Mouse (Mus musculus) telencephalon, adult 2 months (tissue): Measurements from ENCODE around the gene Azin2.

Experiments used
- DNase-seq: peaks from one replicate; pipeline ENCODE4 v3.0.0-alpha.2; 2011; ENCODE audit warnings: low read depth, low spot score

Gene Azin2

DNA sequence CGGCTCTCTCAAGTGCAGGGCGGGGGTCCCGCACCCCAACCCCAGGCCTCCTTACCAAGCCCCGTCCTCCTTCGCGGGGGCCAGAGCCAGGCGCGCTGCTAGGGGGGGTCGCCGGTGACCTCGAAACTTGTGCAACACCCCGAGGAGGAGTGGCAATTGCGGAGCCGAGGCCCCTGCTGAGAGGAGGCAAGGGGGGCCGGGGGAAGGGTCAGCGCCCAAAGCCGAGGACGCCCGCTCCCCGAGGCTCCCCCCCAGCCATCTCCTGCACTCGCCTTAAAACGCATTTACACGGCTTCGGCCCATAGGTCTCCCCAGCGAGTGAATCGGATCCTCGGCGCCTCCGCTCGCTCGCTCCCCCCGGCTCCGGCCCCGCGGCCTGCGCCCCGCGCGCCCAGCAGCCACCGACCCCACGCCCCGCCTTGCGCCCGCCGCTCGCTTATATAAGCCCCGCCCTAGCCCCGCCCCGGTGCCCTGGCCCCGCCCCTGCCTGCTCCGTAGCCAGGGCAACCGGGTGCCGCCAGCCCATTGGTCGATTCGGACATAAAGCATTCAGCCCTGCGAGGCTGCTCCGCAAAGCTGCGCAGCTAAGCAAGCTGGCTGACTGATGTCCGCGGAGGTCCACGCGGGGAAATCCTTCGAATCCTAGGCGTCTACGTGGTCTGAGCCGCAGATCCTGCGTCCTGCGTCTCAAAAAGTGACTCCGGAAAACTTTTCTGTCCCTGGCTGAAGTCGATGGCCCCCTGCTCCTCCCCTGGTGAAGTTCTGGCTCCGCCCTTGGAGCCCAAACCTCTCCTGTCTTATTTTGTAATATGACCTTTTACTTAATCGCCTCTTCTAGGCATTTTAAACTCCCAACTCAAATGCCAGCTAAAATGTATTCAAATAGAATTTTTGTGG lies at the start of gene Azin2:
Gene Azin2, minus strand, starts transcription at position 414 of the 897 bp plus-strand sequence.
- peak; percentile 72 for DNase-seq

DNA sequence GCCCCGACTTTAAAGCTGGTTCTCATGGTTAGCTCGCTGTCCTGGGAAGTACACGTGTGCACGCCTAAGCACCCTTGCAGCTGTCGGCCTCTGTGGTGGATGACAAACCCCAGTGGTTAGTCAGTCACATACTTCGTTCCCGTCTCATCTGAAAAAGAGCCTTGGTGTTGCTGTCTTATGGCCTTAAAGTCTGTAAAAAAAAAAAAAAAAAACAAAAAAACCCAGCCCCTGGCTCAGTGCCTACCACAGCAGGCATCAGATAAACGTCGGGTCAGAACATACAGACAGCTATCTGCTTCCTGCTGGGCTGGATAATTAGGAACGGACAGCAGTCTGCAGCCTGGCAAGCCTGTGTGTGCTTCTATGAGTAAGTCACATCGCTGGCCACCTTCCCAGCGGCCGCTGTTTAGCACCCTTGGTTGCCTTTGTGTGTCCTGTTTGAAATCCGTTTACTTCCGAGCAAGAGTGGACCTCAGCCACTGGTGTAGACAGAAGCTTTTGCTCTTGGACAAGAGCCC lies 49.4 kb upstream of the Azin2 start:
- no peak for DNase-seq

DNA sequence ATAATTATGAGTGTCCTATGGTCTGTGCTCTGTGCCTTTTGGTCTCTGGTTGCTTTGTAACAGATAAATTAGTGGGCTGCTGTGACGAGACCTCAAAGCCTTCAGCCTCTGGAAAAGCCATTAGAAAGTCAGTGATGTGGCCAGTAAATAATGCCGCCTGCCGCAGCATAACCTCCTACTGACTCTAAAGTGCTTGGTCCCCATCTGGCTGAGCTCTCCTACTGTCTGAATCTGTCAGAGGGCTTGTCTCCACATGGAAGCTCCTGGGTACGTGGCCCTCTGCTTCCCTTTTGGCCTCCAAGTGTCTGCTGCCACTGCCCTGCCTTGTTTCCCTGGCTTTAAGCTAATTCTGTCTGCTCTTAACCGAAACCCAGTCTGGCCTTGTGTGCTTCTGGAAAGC lies 47.3 kb upstream of the Azin2 start:
- DNase-seq = no peak

DNA sequence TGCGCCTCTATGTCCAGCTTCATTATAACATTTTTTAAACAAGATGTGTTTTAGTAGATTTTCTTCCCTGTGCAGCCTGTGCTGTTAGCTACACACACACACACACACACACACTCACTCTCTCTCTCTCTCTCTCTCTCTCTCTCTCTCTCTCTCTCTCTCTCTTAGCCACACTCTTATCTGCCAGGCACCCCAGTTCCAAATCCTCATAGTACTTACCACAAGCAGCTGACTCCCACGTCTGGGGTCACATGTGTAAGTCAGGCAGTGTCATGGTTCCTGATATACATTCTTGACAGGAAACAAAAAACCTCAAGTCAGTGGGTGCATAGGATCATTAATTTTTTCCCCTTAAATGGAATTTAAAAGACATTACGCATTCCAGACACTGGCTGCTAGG lies 46.4 kb upstream of the Azin2 start:
- DNase-seq = no peak

DNA sequence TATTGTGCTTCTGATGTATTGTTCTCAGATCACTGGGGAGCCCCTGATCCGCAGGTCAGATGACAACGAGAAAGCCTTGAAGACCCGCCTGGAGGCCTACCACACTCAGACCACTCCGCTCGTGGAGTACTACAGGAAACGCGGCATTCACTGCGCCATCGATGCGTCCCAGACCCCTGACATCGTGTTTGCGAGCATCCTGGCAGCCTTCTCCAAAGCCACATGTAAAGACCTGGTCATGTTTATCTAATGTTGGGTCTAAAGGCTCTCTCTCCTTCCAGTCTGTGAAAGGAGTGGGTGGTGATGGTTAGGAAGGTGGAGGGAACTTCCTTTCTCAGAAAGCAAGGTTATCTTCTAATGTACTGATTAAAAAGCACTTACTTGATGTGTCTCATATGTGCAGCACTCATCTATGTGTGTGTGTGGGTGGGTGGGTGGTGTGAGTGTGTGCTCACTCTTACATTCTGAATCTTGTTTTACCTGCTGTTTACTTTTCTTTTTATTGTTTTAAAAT lies 45.8 kb upstream of the Azin2 start:
- DNase-seq = no peak

DNA sequence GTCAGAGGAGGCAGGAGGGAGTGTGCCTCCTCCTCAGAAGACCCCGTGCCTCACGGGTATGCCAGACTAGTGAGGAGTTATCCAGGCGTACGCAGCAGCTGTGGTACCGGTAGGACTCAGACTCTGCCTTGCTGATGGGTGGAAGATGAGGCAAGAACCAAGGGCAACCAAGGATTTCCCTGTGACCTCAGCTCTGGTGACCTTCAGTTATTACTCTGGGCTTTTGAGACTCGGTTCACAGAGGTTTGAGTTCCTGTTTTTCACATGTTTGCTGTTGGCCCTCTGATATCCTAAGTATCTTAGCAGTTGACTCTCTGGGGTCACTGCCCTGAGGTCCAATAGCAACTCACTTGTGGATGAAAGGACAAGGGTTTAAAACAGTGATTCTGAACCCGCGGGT lies 41.5 kb upstream of the Azin2 start:
- DNase-seq = no peak

DNA sequence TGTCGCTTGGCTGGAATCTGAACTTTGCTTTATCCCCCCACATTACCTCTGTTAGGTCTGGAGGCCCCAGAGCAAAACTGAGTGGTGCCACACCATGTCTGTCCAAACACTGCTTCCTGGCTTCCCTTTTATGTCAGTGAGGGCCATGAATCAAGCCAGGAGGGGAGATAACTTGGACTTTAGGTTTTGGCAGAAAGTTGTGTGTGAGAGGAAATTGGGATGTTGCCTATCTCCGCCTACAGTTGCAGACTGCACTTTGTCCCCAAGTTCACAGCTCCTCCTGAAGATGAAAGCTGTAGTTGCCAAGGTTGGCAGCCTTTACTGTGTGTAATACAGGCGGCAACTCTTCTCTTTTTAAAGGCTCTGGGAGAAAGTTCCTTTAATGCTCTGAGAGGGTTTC lies 38.5 kb upstream of the Azin2 start:
- no peak for DNase-seq

DNA sequence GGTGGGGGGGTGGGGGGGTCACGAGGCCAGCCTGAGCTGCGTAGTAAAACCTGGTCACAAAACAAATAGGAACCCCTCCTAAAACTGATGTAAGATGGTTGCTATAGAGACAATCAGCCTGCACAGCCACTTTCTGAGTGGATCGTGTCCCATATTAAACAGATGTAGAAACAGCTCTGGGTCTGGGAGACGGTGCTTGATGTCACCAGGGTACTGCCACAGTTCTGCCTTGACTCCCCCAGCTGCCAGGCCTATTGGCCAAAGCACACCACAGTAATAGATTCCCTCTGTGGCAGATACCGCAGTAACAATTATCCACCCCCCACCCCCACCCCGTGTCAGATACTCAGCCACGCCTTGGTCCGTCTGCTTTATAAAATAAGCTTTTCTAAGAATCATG lies 36.2 kb upstream of the Azin2 start:
- DNase-seq = no peak

DNA sequence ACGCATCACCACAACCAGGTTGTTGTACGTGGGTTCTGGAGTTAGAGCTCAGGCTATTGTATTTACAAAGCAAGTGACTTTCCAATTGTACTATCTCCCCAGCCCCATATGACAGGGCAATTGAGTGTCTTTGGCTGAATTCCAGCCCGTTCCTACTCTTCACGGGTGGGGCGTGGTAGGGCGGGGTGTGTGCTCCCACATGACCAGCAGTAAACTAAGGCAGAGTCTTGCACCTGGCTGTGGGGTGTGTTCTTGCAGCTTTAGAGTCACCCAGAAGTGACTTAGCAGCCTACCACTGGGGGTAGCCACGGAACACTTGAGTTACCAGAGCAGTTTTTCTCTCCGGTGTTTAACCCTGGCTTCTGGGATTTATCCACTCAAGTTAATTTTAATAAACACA lies 35.0 kb upstream of the Azin2 start:
- DNase-seq = no peak

DNA sequence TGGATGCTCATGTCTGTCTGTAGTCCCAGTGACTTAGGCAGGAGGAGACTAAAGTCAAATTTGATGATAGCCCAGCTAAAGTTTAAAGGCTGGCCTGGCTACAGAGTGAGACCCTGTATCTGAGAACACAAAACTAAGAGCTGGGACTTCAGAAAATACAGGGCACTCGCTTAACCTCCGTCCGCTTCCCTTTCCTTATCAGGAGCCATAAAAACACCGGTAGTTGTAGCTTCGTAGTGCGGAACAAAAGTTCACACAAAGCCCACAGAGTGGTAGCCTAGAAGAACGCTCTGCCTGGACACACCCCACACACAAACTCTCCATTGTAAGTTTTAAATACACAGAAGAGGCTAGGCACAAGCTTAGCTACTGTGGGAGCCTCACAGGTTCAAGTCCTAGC lies 33.0 kb upstream of the Azin2 start:
- DNase-seq = no peak

DNA sequence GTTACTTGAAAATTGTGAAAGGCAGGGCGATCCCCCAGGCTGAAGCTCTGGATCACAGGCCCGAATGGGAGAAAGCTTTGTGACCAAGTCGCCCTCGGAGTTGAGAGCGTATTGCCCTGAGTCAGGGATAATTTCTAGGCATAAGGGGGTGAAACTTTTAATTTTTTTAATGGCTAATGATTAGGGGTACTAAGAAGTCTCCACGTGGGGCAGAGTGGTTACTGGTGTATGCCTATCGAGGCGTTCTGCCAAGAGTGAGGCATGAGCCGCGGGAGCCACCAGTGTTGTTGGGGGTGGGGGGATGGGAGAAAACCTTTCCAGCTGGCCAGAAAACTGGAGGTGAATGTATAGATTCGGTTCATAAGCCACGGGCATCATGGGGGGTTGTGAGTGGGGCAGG lies 31.4 kb upstream of the Azin2 start:
- DNase-seq = no peak

DNA sequence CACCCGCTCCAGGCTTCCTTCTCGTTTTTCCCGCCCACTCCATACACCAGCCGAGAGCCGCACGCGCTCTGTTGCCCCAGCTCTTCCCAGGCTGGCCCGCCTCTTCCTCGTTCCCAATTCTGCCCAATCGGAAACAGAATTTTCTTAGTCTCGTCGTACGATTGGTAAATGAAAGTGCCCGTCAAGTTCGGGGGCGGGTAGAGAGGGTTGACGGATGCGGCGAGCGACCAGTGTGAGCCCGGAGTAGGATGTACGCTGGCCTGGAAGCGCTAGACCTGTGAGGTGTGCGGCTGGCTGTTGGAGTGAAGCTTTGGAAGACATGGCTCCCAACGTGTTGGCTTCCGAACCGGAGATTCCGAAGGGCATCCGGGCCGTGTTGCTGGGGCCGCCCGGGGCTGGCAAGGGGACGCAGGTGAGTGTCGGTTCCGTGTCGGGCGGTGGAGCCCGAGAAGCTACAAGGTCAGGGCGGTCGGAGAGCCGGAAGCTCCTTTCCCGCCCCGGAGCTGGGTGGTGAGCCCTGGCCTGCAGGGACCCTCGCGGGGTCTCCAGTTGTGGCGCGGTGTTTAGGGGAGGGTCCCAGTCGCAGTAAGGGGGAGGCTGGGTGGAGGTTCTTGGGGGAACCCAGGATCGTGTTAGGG lies 30.9 kb upstream of the Azin2 start:
- peak; percentile 98 for DNase-seq

DNA sequence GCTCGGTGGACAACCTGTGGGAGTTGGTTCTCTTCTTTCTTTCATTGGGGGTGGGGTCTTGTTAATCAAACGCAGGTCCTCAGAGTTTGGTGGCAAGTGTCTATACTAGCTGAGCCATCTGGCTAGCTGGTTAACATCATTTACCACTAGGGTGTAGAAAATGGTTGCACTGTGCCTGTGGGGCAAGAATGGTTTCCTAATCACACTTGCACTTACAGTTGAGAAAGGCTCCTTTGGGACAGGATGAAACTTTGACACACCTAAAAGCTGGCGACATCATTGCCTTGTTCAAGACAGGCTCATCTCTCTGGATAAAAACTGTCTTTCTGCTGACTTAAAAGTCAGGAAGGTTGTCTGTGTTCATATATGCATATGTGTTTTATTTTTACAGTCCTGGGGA lies 29.9 kb upstream of the Azin2 start:
- no peak for DNase-seq

DNA sequence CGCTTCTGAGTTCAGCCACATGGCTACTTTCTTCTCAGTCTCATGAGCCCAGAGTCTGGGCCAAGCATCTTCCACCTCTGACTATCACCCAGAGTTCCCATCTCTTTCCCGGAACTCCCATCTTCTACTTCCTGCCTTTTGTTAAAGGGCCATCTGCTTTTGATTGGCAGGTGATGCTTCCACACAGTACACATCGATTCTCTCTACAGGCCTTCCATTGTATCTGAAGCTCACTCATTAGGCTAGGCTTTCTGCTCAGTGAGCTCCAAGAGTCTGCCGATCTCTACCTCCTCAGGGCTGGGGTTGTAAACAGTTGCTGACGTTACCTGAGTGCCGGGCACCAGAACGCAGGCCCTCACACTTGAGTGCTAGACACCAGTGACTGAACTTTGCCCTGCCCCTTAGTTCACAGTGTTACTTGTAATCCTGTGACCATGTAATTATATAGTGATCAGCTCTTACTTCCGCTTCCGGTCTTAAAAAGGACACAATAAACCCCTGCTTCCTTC lies 29.3 kb upstream of the Azin2 start, which contains the start of gene Ak2:
Gene Ak2, plus strand, starts transcription at position 459 of the 509 bp plus-strand sequence.
- no peak for DNase-seq

DNA sequence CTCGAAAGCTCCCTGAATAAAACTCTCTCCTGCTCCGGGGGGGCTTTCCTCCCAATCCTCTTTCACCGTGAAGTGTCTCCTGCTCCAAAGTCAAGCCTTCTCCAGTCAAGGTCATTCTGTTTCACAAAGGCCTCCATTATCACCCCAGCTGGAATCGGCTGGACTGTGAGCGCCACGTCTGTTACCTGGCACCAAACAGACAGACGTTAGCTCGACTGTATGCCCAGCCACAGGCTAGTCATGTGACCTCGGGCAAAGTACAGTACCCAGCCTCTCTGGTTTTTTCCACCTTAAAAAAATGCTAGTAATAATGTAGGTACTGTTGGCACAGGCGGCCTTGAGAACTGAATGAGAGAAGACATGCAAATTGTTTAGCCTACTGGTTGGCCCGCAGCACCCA lies 27.4 kb upstream of the Azin2 start:
- no peak for DNase-seq

DNA sequence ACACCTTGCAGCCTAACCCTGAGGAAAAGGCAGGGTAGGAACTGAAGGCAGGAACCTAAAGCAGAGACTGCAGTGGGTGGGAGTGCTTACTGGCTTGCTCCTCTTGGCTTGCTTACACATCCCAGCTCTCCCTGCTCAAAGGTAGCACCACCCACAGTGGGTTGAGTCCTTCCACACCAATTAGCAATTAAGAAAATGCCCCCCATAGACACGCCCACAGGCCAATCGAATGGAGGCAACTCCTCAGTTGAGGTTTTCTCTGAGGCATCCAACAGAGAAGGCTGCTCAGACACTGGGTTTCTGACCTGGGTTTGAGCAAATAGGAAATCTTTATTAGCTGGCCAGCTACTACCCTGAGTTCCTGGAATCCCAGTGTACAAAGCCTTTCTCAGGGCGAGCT lies 26.7 kb upstream of the Azin2 start:
- DNase-seq = no peak

DNA sequence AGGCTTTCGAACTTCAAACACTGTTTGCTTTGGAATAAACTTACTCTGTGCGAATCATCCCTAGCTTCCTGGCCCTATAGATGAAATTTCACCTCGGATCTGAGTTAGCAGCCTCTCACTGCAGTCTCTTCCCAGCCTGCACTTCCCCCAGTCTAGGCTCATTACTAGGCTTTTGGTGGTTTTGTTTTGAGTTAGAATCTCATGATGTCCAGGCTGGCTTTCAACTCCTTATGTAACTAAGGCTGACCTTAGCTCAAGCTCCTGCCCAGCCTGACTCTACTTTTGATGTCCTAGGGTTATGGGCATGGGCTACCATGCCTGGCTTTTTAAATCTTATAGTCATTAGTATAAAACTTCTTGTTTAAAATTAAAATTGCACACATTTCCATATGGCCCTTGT lies 22.4 kb upstream of the Azin2 start:
- no peak for DNase-seq

DNA sequence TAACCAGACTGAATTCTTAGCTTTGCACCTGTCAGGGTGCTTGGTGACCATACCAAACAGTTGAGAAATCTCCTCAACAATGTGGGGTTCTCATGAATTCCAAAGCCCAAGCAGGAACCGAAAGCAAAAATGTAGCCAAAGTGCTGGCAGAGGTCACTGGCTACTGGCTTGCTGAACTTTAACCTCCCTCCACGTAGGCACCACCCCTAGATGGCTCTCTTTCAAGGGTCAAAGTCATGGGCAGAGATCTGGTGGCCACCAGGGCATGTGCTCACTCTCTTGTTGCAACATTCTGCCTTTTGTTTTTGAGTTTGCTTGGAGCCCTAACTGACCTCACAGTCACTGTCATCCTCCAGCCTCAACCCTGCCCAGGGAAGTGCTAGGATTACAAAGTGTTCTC lies 21.4 kb upstream of the Azin2 start:
- DNase-seq = no peak

DNA sequence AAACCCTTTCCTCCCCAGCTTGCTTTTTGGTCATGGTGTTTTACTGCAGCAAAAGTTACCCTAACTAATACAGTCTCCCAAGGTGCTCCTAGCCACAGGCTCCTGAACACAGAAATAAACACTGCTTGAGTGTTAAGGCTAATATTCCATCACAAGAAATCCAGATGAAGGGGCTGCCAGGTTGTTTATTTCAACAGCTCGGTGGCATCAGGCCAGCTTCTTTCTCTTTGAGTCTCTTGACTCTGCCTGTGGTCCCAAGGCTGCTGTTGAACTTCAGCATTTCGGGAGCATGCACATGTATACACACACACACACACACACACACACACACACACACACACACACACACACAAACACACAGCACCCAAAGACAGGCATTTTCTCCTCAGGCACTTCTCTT lies 20.9 kb upstream of the Azin2 start:
- no peak for DNase-seq

DNA sequence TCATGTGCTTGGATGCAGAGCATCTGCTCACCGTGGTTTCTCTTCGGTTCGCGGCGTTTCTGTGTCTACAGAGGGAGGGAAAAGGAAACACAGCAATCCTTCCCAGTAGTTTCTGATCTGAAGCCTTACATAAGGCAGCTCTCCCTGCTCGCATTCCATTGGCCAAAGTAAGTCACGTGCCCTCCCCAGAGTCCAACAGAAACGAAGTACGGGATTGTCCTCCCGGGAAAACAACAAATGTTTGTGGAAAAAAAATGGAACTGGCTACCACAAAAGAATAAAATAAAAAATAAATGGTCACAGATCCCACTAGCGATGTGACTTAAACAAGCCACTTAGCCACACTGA lies 19.6 kb upstream of the Azin2 start:
- no peak for DNase-seq

DNA sequence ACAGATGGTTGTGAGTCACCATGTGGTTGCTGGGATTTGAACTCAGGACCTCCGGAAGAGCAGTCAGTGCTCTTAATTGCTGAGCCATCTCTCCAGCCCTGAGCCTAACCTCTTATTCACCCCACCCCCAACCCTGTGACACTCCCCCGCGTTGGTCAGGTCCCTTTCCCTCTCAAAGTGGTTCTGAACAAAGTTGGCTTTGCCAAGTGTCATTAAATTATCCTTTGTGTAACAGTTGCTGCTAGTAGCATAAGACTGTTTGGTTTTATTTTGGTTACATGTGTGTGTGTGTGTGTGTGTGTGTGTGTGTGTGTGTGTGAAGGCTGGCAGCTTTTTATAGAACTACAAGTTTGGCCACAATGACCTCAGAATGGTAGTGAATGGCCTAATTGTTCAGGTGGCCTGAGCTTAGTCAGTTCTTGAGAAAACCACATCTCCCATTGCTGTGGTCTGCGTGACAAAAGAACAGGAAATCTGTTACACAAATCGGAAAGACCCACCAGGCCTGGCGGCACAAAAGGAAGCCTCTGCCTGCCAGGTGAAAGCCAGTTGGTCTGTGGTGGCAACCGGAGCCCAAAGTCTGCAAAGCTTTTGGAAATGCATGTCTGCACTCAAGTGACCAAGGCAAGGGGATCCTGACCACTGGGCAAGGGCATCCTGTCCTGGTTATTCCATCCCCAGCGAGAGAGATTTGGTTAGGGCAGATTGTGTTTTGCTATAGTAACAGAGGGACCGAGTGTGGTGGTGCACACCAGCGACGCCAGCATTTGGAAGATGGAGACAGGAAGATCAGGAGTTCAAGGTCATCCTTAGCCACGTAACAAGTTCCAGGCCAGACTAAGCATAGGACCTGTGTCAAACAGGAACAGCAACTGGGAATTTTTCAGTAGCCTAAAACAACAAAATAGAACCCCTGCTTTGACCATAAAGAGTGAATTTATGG lies 18.9 kb upstream of the Azin2 start:
- no peak for DNase-seq

DNA sequence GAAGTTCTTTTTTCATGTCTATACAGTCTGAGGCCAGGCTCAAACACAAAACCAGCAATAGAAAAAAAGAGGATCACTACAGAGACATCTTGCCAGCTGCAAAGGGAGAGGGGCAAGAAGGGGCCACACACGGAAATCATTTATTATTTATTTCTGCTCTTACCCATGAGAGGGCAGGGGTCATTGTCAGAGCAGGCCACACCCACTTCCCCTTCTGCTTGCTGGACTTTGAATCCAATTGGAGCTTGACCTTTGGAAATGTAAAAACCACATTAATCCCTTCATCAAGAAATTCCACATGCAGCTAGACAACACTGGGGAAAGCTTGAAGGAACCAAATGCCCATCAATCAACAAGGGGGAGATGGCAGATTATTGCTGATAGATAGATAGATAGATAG lies 16.4 kb upstream of the Azin2 start:
- no peak for DNase-seq
